Mouse (Mus musculus): Measurements from ENCODE around the gene Il1b.

- TF ChIP-seq CTCF (IDR thresholded peaks at IDR 0.05; ENCODE audit: low read depth, low read length), result no peak
- TF ChIP-seq POLR2A (IDR thresholded peaks at IDR 0.05; ENCODE audit: insufficient read depth, low read length), result no peak
Measured at GRCm38 (mm10) chr2:129385331-129385730, 14.4 kb upstream of the Il1b start.

All from ES-Bruce4 (cell line).